Mouse (Mus musculus) heart, embryonic 13.5 days (tissue): ENCODE measurements around the gene Fbxo30. TPM values are rescaled to one million over a fixed set of nuclear protein-coding genes. Genes with fewer than 3 reads are reported as not detected.
"Not testable (repeated sequence)": the region's sequence is repeated elsewhere in the genome, so short reads cannot be mapped to it uniquely, and the experiment has no call there.

Experiments
- ATAC-seq: fragments of 200-750 bp; cut with Nextera tagmentation; 2 replicates; pipeline ENCODE4 v1.8.0; 2017; ENCODE audit warnings: moderate TSS enrichment; ENCODE audit not compliant: insufficient number of reproducible peaks, low FRiP score, low TSS enrichment; ENCODE audit errors: extremely low read depth
- H3K27ac ChIP-seq: fragments of 300-500 bp; sonication (generic); replicated peaks from 2 replicates; pipeline ENCODE4 v1.5.1; 2015; ENCODE audit warnings: moderate library complexity, mild to moderate bottlenecking, inconsistent platforms
- H3K27me3 ChIP-seq: fragments of 300-500 bp; sonication (generic); replicated peaks from 2 replicates; pipeline ENCODE4 v1.6.1; 2015; ENCODE audit warnings: mild to moderate bottlenecking, inconsistent platforms
- H3K36me3 ChIP-seq: fragments of 300-500 bp; sonication (generic); 2 replicates; pipeline ENCODE4 v1.6.1; 2015; ENCODE audit warnings: mild to moderate bottlenecking, inconsistent platforms
- H3K4me1 ChIP-seq: fragments of 300-500 bp; sonication (generic); 2 replicates; pipeline ENCODE4 v1.6.1; 2015; ENCODE audit warnings: inconsistent platforms
- H3K4me2 ChIP-seq: fragments of 300-500 bp; sonication (generic); 2 replicates; pipeline ENCODE4 v1.6.1; 2015; ENCODE audit warnings: inconsistent platforms, mild to moderate bottlenecking, moderate library complexity
- H3K4me3 ChIP-seq: fragments of 300-500 bp; sonication (generic); 2 replicates; pipeline ENCODE4 v1.5.1; 2015; ENCODE audit warnings: moderate library complexity, mild to moderate bottlenecking, inconsistent platforms
- H3K9ac ChIP-seq: fragments of 300-500 bp; sonication (generic); 2 replicates; pipeline ENCODE4 v1.6.1; 2015; ENCODE audit warnings: inconsistent platforms, mild to moderate bottlenecking, moderate library complexity
- H3K9me3 ChIP-seq: fragments of 300-500 bp; sonication (generic); 2 replicates; pipeline ENCODE4 v1.6.1; 2016; ENCODE audit warnings: inconsistent platforms
- WGBS: fragments of 180-500 bp; shearing (Covaris S2); methylation state at CpG from one replicate; pipeline ENCODE4 v1.1.7; 2015; ENCODE audit warnings: mixed read lengths; 5-methylcytosine and 5-hydroxymethylcytosine counted together
- polyA plus RNA-seq: library from polyadenylated mRNA; unstranded; fragments of >200 nt; fragmentation: Nextera tagmentation; extraction: Ambion mirVana; gene quantifications from 2 replicates; pipeline ENCODE4 v1.2.1, GENCODE M21; 2015

The Fbxo30 gene
- polyA plus RNA-seq, result 33.0 and 35.8 TPM in 2 replicates

- WGBS, result under 1% methylated on average over 85 of the region's 93 CpGs
- Histone ChIP-seq H3K4me3 (peak within 1 kb of the TSS; percentile 99), H3K4me1 (peaks cover 20% of the 10 kb centered on the region), H3K27ac (peak within 1 kb of the TSS; percentile 99), H3K9me3 (no peaks in the 10 kb centered on the region), H3K27me3 (no peaks in the 10 kb centered on the region), H3K9ac (peak within 1 kb of the TSS; percentile 99), H3K36me3 (peaks cover 4% of the 10 kb centered on the region; the same call in 1 of the 2 replicates), H3K4me2 (peak within 1 kb of the TSS; percentile 80)
- peak; percentile 86 for ATAC-seq
Observed at GRCm38 (mm10) chr10:11280578-11281463, at the start of gene Fbxo30. Fbxo30 (plus strand) TSS chr10:11281330.

GRCm38 (mm10) chr10:11233208-11233607 lies 47.9 kb upstream of the Fbxo30 start:
- Histone ChIP-seq H3K27me3 (no peaks in the 10 kb centered on the region), H3K36me3 (no peaks in the 10 kb centered on the region), H3K4me3 (no peak overlapping the region), H3K27ac (peak overlapping the region; percentile 48; the same call in 1 of the 2 replicates), H3K9ac (no peak overlapping the region), H3K4me1 (peaks cover 29% of the 10 kb centered on the region), H3K4me2 (no peak overlapping the region), H3K9me3 (no peaks in the 10 kb centered on the region)
- ATAC-seq, result no peak
- WGBS, result 18% methylated on average over 3 of the region's 3 CpGs

- not testable (repeated sequence) for H3K9ac ChIP-seq, H3K27me3 ChIP-seq, H3K4me2 ChIP-seq, H3K9me3 ChIP-seq, H3K36me3 ChIP-seq, H3K4me3 ChIP-seq, ATAC-seq
- Histone ChIP-seq H3K27ac (peak overlapping the region; percentile 45; the same call in 1 of the 2 replicates), H3K4me1 (peaks cover 13% of the 10 kb centered on the region)
- whole genome bisulfite sequencing, result 26% methylated on average over 3 of the region's 3 CpGs
Observed at GRCm38 (mm10) chr10:11242988-11243387, 38.1 kb upstream of the Fbxo30 start.

GRCm38 (mm10) chr10:11248210-11248609 lies 32.9 kb upstream of the Fbxo30 start:
- no peak for ATAC-seq
- no peak overlapping the region for H3K9ac ChIP-seq
- H3K4me1 ChIP-seq, result peaks cover 13% of the 10 kb centered on the region
- WGBS, result 75% methylated on average over 3 of the region's 3 CpGs
- no peak overlapping the region for H3K4me3 ChIP-seq
- H3K27me3 ChIP-seq, result no peaks in the 10 kb centered on the region
- H3K4me2 ChIP-seq, result no peak overlapping the region
- H3K9me3 ChIP-seq, result no peaks in the 10 kb centered on the region
- H3K27ac ChIP-seq, result no peak overlapping the region
- H3K36me3 ChIP-seq, result no peaks in the 10 kb centered on the region

GRCm38 (mm10) chr10:11250247-11250997 lies 30.7 kb upstream of the Fbxo30 start:
- Histone ChIP-seq H3K27me3 (no peaks in the 10 kb centered on the region), H3K4me1 (peaks cover 6% of the 10 kb centered on the region; the same call in 1 of the 2 replicates), H3K9ac (no peak overlapping the region), H3K36me3 (no peaks in the 10 kb centered on the region), H3K4me3 (no peak overlapping the region), H3K4me2 (no peak overlapping the region), H3K27ac (no peak overlapping the region; the same call in 1 of the 2 replicates), H3K9me3 (no peaks in the 10 kb centered on the region)
- ATAC-seq, result no peak
- 53% methylated on average over 2 of the region's 2 CpGs for WGBS

- not testable (repeated sequence) for H3K9ac ChIP-seq, H3K4me2 ChIP-seq, H3K9me3 ChIP-seq, ATAC-seq, H3K4me1 ChIP-seq, H3K27ac ChIP-seq, H3K4me3 ChIP-seq, H3K36me3 ChIP-seq, H3K27me3 ChIP-seq
- WGBS, result 71% methylated on average over 4 of the region's 4 CpGs
Observed at GRCm38 (mm10) chr10:11253581-11253980, 27.5 kb upstream of the Fbxo30 start.

- Histone ChIP-seq H3K27me3 (no peaks in the 10 kb centered on the region), H3K9ac (no peak overlapping the region), H3K4me1 (no peaks in the 10 kb centered on the region), H3K36me3 (no peaks in the 10 kb centered on the region), H3K27ac (no peak overlapping the region), H3K4me2 (no peak overlapping the region), H3K9me3 (0 out of 2 replicates have a peak, but pooled peaks cover 4% of the 10 kb centered on the region), H3K4me3 (no peak overlapping the region)
- no peak for ATAC-seq
Observed at GRCm38 (mm10) chr10:11260119-11260518, 21.0 kb upstream of the Fbxo30 start.

GRCm38 (mm10) chr10:11262292-11262691 lies 18.8 kb upstream of the Fbxo30 start:
- not testable (repeated sequence) for H3K4me3 ChIP-seq, H3K9me3 ChIP-seq, H3K4me1 ChIP-seq, H3K36me3 ChIP-seq, ATAC-seq, H3K27ac ChIP-seq, H3K4me2 ChIP-seq, H3K9ac ChIP-seq, H3K27me3 ChIP-seq
- 62% methylated on average over 2 of the region's 2 CpGs for WGBS

- not testable (repeated sequence) for H3K4me3 ChIP-seq, H3K27me3 ChIP-seq, ATAC-seq, H3K9ac ChIP-seq, H3K36me3 ChIP-seq, H3K9me3 ChIP-seq, H3K4me2 ChIP-seq, H3K27ac ChIP-seq, H3K4me1 ChIP-seq
- 81% methylated on average over 2 of the region's 2 CpGs for WGBS
Observed at GRCm38 (mm10) chr10:11263795-11264194, 17.3 kb upstream of the Fbxo30 start.

- H3K36me3 ChIP-seq, result no peaks in the 10 kb centered on the region
- no peak for ATAC-seq
- H3K4me1 ChIP-seq, result no peaks in the 10 kb centered on the region
- H3K9ac ChIP-seq, result no peak overlapping the region
- H3K27ac ChIP-seq, result no peak overlapping the region
- H3K4me2 ChIP-seq, result no peak overlapping the region
- H3K4me3 ChIP-seq, result no peak overlapping the region
- no peaks in the 10 kb centered on the region for H3K27me3 ChIP-seq
- no peaks in the 10 kb centered on the region for H3K9me3 ChIP-seq
Observed at GRCm38 (mm10) chr10:11269165-11269564, 12.0 kb upstream of the Fbxo30 start.

GRCm38 (mm10) chr10:11274431-11274830 lies 6.7 kb upstream of the Fbxo30 start:
- Histone ChIP-seq H3K9me3 (no peaks in the 10 kb centered on the region), H3K36me3 (no peaks in the 10 kb centered on the region), H3K4me3 (no peak overlapping the region), H3K4me1 (0 out of 2 replicates have a peak, but pooled peaks cover 2% of the 10 kb centered on the region), H3K27ac (no peak overlapping the region), H3K9ac (no peak overlapping the region), H3K27me3 (no peaks in the 10 kb centered on the region), H3K4me2 (no peak overlapping the region)
- 95% methylated on average over 1 of the region's 1 CpGs for WGBS
- ATAC-seq, result no peak
